Mouse (Mus musculus): ENCODE results near the gene Mettl11b. TPM values are rescaled to one million over a fixed set of nuclear protein-coding genes. Genes with fewer than 3 reads are reported as not detected.

Mettl11b gene
- polyA plus RNA-seq, 1 experiment, result not detected

- no peak for TF ChIP-seq FLI1 (IDR thresholded peaks at IDR 0.05; ENCODE audit: low read length)
- TF ChIP-seq GATA1 (IDR thresholded peaks at IDR 0.05; ENCODE audit: borderline replicate concordance, low read length), result no peak
- Histone ChIP-seq H3K9me3 (peaks cover 5% of the 10 kb centered on the region; the same call in 1 of the 2 replicates), H3K36me3 (replicated peaks; ENCODE audit: low read length) (no peaks in the 10 kb centered on the region), H3K4me3 (replicated peaks) (no peak overlapping the region), H3K4me1 (no peaks in the 10 kb centered on the region), H3K27me3 (replicated peaks) (no peaks in the 10 kb centered on the region)
These were observed 25.3 kb downstream of the Mettl11b start for GRCm38 (mm10) chr1:163699702-163700101.

DNA sequence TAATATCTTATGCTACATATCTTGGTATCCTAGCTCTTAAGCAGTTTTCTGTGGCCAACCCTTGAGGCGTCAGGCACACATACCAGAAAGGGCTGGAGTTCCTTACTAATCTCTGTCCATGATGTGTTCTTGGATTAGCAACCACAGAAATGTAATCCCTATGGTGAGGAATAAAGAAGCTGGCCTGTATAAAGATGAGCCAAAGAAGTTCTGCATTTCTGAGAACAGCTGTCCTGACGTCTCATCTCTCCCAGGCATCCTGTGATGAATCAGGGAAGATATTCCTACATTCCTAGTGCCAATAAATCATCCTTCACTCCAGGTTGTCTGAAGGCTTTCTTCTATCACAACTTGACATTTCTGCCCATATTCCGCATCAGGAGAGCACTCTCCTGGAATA, 33.2 kb downstream of the Mettl11b start:
- H3K9me3 ChIP-seq, result no peaks in the 10 kb centered on the region
- H3K4me1 ChIP-seq, result no peaks in the 10 kb centered on the region
- TF ChIP-seq FLI1 (IDR thresholded peaks at IDR 0.05; ENCODE audit: low read length), result no peak
- TF ChIP-seq GATA1 (IDR thresholded peaks at IDR 0.05; ENCODE audit: borderline replicate concordance, low read length), result no peak
- no peak overlapping the region for H3K4me3 ChIP-seq (replicated peaks)
- H3K36me3 ChIP-seq (replicated peaks; ENCODE audit: low read length), result no peaks in the 10 kb centered on the region
- H3K27me3 ChIP-seq (replicated peaks), result no peaks in the 10 kb centered on the region

GRCm38 (mm10) chr1:163682935-163683430, 42.0 kb downstream of the Mettl11b start:
- Histone ChIP-seq H3K27me3 (replicated peaks) (no peaks in the 10 kb centered on the region), H3K4me3 (replicated peaks) (no peak overlapping the region), H3K4me1 (no peaks in the 10 kb centered on the region), H3K36me3 (replicated peaks; ENCODE audit: low read length) (no peaks in the 10 kb centered on the region), H3K9me3 (no peaks in the 10 kb centered on the region)
- TF ChIP-seq FLI1 (IDR thresholded peaks at IDR 0.05; ENCODE audit: low read length), result no peak
- no peak for TF ChIP-seq GATA1 (IDR thresholded peaks at IDR 0.05; ENCODE audit: borderline replicate concordance, low read length)

DNA sequence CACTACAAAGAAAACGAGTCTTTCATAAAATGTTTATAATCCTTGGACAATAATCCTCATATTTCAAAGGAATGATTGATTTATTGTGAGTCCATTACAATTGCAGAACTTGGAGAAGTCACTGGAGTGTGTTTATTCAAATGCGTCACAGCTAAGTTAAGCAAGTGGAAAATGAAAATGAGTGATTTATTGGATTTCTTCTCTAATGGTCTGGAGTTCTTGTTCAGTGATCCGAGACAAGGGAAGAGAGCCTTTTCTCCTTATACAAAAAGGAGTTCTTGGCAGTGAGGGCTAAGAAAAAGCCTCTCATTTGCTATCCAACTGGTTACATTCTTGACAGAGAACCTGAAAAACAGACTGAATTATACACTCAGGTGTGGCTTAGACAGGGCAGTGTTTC, 42.9 kb downstream of the Mettl11b start:
- Histone ChIP-seq H3K27me3 (replicated peaks) (no peaks in the 10 kb centered on the region), H3K4me1 (no peaks in the 10 kb centered on the region), H3K4me3 (replicated peaks) (no peak overlapping the region), H3K9me3 (no peaks in the 10 kb centered on the region), H3K36me3 (replicated peaks; ENCODE audit: low read length) (no peaks in the 10 kb centered on the region)
- TF ChIP-seq GATA1 (IDR thresholded peaks at IDR 0.05; ENCODE audit: borderline replicate concordance, low read length) (no peak), FLI1 (IDR thresholded peaks at IDR 0.05; ENCODE audit: low read length) (no peak)

DNA sequence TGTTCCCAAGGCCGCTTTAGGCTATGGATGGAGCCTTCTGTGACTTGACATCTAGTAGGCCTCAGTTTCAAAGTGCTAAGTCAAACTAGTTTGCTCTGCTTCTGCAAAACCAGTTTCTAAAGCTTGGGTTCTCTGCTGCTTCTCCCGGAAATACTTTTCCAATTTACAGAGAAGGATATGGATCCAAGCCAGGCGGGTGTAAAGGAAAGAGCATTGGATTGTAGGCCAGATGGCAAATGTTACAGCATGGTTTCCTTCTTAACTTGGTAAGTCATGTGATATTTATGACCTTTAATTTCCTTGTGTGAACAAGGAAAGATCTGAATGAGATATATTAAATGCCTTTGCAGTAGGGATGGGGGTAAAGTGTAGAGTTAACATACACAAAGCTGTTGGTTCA, 52.2 kb downstream of the Mettl11b start:
- no peaks in the 10 kb centered on the region for H3K36me3 ChIP-seq (replicated peaks; ENCODE audit: low read length)
- H3K9me3 ChIP-seq, result no peaks in the 10 kb centered on the region
- H3K4me3 ChIP-seq (replicated peaks), result no peak overlapping the region
- H3K27me3 ChIP-seq (replicated peaks), result no peaks in the 10 kb centered on the region
- no peaks in the 10 kb centered on the region for H3K4me1 ChIP-seq
- TF ChIP-seq FLI1 (IDR thresholded peaks at IDR 0.05; ENCODE audit: low read length) (no peak), GATA1 (IDR thresholded peaks at IDR 0.05; ENCODE audit: borderline replicate concordance, low read length) (no peak)

DNA sequence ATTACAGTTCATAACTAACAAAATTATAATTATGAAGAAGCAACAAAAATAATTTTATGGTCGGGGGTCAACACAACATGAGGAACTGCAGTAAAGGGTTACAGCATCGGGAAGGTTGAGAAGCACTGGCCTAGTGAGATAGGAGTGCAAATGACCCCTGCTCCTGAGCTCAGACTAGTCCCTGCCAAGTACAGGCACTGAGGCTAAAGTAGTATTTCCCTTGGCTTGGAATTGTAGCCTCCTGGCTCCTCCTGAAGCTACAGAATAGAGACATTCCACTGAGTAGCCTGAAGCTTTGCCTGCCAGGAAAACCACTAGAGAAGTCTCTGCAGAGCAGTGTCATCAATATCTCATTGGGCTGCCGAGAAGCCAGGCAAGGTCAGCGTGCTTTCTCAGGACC, 53.7 kb downstream of the Mettl11b start:
- H3K27me3 ChIP-seq (replicated peaks), result no peaks in the 10 kb centered on the region
- TF ChIP-seq FLI1 (IDR thresholded peaks at IDR 0.05; ENCODE audit: low read length) (no peak), GATA1 (IDR thresholded peaks at IDR 0.05; ENCODE audit: borderline replicate concordance, low read length) (no peak)
- H3K4me3 ChIP-seq (replicated peaks), result no peak overlapping the region
- no peaks in the 10 kb centered on the region for H3K9me3 ChIP-seq
- H3K4me1 ChIP-seq, result no peaks in the 10 kb centered on the region
- no peaks in the 10 kb centered on the region for H3K36me3 ChIP-seq (replicated peaks; ENCODE audit: low read length)

DNA sequence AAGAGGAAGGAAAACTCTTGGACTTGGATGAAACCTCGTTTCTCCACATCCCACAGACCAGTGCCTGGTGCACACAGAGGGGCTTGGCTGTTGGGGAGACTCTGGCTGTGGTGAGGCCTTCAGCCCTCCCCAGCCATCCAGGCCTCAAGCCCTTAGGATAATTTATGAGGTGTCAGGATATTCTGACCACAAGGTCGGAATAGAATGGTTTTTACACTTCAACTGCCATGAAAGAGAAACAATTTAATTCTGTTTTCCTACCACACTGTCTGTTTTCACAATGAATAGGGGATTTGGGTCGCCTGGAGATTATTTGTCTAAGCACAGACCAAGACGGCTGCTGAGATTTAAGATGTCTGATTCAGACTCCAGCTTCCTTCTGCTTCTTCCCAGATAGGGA, 54.3 kb downstream of the Mettl11b start:
- no peaks in the 10 kb centered on the region for H3K4me1 ChIP-seq
- H3K27me3 ChIP-seq (replicated peaks), result no peaks in the 10 kb centered on the region
- H3K9me3 ChIP-seq, result no peaks in the 10 kb centered on the region
- TF ChIP-seq FLI1 (IDR thresholded peaks at IDR 0.05; ENCODE audit: low read length) (no peak), GATA1 (IDR thresholded peaks at IDR 0.05; ENCODE audit: borderline replicate concordance, low read length) (no peak)
- no peak overlapping the region for H3K4me3 ChIP-seq (replicated peaks)
- H3K36me3 ChIP-seq (replicated peaks; ENCODE audit: low read length), result no peaks in the 10 kb centered on the region

DNA sequence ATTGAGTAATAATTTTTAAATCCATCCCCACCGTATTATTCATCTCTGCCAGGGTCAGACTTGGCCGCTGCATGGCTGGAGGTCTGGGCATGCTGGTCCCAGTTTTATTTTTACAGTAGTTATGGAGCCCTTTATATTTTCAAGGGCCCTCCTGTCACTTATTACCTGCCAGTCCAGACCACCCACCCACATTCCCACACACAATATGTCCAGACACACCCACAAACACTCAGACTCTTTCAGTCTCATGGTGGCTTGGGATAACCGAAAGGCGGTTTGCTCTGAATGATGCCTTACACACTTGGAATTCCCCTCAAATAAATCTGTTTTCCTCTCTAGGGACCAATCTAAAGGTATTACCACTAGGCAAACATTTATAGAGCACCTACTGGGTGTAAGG, 55.1 kb downstream of the Mettl11b start:
- TF ChIP-seq FLI1 (IDR thresholded peaks at IDR 0.05; ENCODE audit: low read length) (no peak), GATA1 (IDR thresholded peaks at IDR 0.05; ENCODE audit: borderline replicate concordance, low read length) (no peak)
- Histone ChIP-seq H3K4me1 (no peaks in the 10 kb centered on the region), H3K27me3 (replicated peaks) (no peaks in the 10 kb centered on the region), H3K9me3 (no peaks in the 10 kb centered on the region), H3K4me3 (replicated peaks) (no peak overlapping the region), H3K36me3 (replicated peaks; ENCODE audit: low read length) (no peaks in the 10 kb centered on the region)

DNA sequence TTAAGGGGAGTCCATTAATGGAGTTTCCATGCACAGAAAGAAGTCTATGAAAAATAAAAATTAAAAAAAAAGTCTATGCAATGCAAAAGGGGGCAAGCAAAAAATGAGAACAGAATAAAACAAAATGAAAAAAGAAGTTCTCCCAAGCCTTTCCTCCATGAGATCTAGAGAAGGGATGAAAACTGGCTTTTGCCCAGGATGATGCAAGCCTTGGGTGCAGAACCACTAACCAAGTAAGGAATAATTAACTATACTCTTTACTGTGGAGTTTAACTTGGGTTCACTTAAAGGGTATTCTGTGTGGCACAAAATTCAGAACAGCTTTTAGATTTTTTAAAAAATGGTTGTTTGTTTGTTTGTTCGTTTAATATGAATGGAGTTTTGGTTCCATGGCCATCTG, 62.6 kb downstream of the Mettl11b start:
- H3K4me1 ChIP-seq, result no peaks in the 10 kb centered on the region
- TF ChIP-seq GATA1 (IDR thresholded peaks at IDR 0.05; ENCODE audit: borderline replicate concordance, low read length) (no peak), FLI1 (IDR thresholded peaks at IDR 0.05; ENCODE audit: low read length) (no peak)
- no peaks in the 10 kb centered on the region for H3K27me3 ChIP-seq (replicated peaks)
- no peaks in the 10 kb centered on the region for H3K9me3 ChIP-seq
- no peaks in the 10 kb centered on the region for H3K36me3 ChIP-seq (replicated peaks; ENCODE audit: low read length)
- H3K4me3 ChIP-seq (replicated peaks), result no peak overlapping the region

GRCm38 (mm10) chr1:163658535-163658928, 66.5 kb downstream of the Mettl11b start:
- no peaks in the 10 kb centered on the region for H3K36me3 ChIP-seq (replicated peaks; ENCODE audit: low read length)
- H3K27me3 ChIP-seq (replicated peaks), result no peaks in the 10 kb centered on the region
- no peak for TF ChIP-seq FLI1 (IDR thresholded peaks at IDR 0.05; ENCODE audit: low read length)
- no peak for TF ChIP-seq GATA1 (IDR thresholded peaks at IDR 0.05; ENCODE audit: borderline replicate concordance, low read length)

More at GRCm38 (mm10) chr1:163658535-163658928, 66.5 kb downstream of the Mettl11b start:
- no peaks in the 10 kb centered on the region for H3K4me1 ChIP-seq
- no peaks in the 10 kb centered on the region for H3K9me3 ChIP-seq
- no peak overlapping the region for H3K4me3 ChIP-seq (replicated peaks)
